Mouse (Mus musculus): ENCODE results near the gene Gm10337. TPM values are rescaled to one million over a fixed set of nuclear protein-coding genes. Genes with fewer than 3 reads are reported as not detected.

Gene Gm10337
- total and polyA plus RNA-seq, 3 experiments, result not detected

- Histone ChIP-seq H3K27me3 (replicated peaks) (no peaks in the 10 kb centered on the region), H3K27ac (ENCODE audit: insufficient read depth, low read depth) (no peak overlapping the region), H3K9me3 (replicated peaks; ENCODE audit: low read length) (no peaks in the 10 kb centered on the region), H3K36me3 (replicated peaks in 1 of 2; ENCODE audit: control insufficient read depth in 1 of 2, insufficient read depth in 1 of 2, low read length in 1 of 2) (peaks cover 49 to 74% of the 10 kb centered on the region in 2 experiments), H3K4me1 (ENCODE audit: control insufficient read depth in 1 of 2, insufficient read depth in 2 of 2) (no peaks in the 10 kb centered on the region), H3K4me3 (replicated peaks in 1 of 3; ENCODE audit: low read depth in 2 of 3, low read length in 2 of 3, poor library complexity in 1 of 3) (no peak overlapping the region), H3K79me2 (replicated peaks; ENCODE audit: control insufficient read depth, extremely low read depth, insufficient read depth, poor library complexity, severe bottlenecking) (no peaks in the 10 kb centered on the region), H3K9ac (ENCODE audit: insufficient read depth, low read depth) (no peak overlapping the region), H3K4me2 (ENCODE audit: insufficient read depth, low read depth, poor library complexity, severe bottlenecking) (no peak overlapping the region)
- TF ChIP-seq MYC (IDR thresholded peaks at IDR 0.05; ENCODE audit: low read depth, low read length) (no peak), NRF1 (IDR thresholded peaks at IDR 0.05; ENCODE audit: low read depth, low read length) (no peak), EP300 (IDR thresholded peaks at IDR 0.05; ENCODE audit: low read length) (no peak)
- dilution Hi-C loops (cut with MboI; ENCODE audit: extremely low pct_ligation_motif_present, extremely low pct_unique_long_range_greater_than_20kb, low sequenced_read_pairs), result no loop called here
- in situ Hi-C loops (cut with MboI; ENCODE audit: low pct_ligation_motif_present, low pct_unique_long_range_greater_than_20kb, low sequenced_read_pairs), result loop anchor here (10.0 kb wide), 1 partner anchor 120 kb away; no protein-coding TSS in a partner anchor
- no peak for DNase-seq (ENCODE audit: extremely low read depth)
Observed at GRCm38 (mm10) chr15:102544801-102545200, 41.3 kb downstream of the Gm10337 start.

DNA sequence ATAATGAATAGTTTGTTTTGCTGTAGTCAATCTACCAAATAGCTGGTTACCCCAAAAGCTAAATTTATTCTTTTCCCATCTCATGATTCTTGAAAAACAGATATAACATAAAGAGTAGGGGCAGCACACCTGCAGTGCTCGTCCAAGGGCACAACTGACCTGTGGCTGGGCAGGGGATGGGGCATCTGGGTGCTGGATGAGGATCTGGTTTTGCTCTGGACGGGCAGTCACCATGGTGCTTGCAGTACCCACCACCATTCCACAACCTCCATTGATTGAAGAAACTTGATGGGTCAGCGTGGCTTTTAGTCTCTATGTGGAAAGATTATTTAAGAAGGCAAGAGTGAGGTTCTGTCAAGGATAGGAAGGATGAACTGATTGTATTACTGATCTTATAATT, 42.7 kb downstream of the Gm10337 start:
- Histone ChIP-seq H3K27me3 (replicated peaks) (no peaks in the 10 kb centered on the region), H3K4me2 (ENCODE audit: insufficient read depth, low read depth, poor library complexity, severe bottlenecking) (no peak overlapping the region), H3K79me2 (replicated peaks; ENCODE audit: control insufficient read depth, extremely low read depth, insufficient read depth, poor library complexity, severe bottlenecking) (no peaks in the 10 kb centered on the region), H3K36me3 (replicated peaks in 1 of 2; ENCODE audit: control insufficient read depth in 1 of 2, insufficient read depth in 1 of 2, low read length in 1 of 2) (peaks cover 38 to 65% of the 10 kb centered on the region in 2 experiments), H3K4me3 (replicated peaks in 1 of 3; ENCODE audit: low read depth in 2 of 3, low read length in 2 of 3, poor library complexity in 1 of 3) (no peak overlapping the region), H3K9me3 (replicated peaks; ENCODE audit: low read length) (no peaks in the 10 kb centered on the region), H3K9ac (ENCODE audit: insufficient read depth, low read depth) (no peak overlapping the region), H3K4me1 (ENCODE audit: control insufficient read depth in 1 of 2, insufficient read depth in 2 of 2) (no peaks in the 10 kb centered on the region), H3K27ac (ENCODE audit: insufficient read depth, low read depth) (no peak overlapping the region)
- dilution Hi-C loops (cut with MboI; ENCODE audit: extremely low pct_ligation_motif_present, extremely low pct_unique_long_range_greater_than_20kb, low sequenced_read_pairs), result no loop called here
- TF ChIP-seq SIN3A (IDR thresholded peaks at IDR 0.05; ENCODE audit: low read length) (no peak), MXI1 (IDR thresholded peaks at IDR 0.05; ENCODE audit: low read depth, low read length) (no peak), ETS1 (conservative IDR thresholded peaks at IDR 0.05; ENCODE audit: low read depth, low read length) (no peak), IRF4 (IDR thresholded peaks at IDR 0.05; ENCODE audit: low read depth, low read length) (no peak), POLR2AphosphoS2 (IDR thresholded peaks at IDR 0.05; ENCODE audit: low read depth, low read length) (no peak), NRF1 (IDR thresholded peaks at IDR 0.05; ENCODE audit: low read depth, low read length) (no peak)
- no peak for DNase-seq (ENCODE audit: extremely low read depth)
- in situ Hi-C loops (cut with MboI; ENCODE audit: low pct_ligation_motif_present, low pct_unique_long_range_greater_than_20kb, low sequenced_read_pairs), result loop anchor here (10.0 kb wide), 1 partner anchor 119 kb away; no protein-coding TSS in a partner anchor

DNA sequence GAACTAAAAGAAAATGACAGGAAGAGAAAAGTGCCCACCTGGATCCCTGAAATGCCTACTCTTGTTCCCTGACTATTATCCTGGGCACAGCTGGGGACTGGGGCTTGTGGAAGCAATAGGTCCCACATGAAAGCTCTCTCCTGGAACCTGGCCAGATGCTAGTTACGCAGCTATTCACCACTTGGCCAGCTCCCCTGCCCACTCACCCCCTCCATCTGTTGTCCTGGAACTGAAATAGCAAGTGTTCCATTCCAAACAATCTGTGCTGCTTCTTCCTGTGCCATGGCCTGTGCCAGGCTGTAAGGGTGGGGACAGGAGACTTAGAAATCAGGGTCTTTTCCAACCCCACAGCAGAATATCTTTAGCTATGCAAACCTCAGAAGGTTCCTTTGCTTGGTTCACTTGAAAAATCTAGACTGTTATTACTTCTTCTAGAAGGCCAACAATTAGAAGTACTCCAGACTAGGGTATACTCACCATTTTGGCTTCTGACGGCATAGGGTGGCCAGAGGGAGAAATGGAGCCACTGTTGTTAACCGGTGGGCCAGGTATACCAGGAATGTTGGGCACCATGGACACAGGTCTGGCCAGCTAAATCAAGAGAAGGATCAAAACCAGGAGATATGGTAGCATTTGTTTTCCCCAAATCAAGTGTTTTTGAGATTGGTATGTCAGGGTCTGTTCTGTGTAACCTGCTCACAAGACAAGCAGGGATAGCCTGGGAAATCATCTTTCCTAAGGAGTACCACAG, 43.3 kb downstream of the Gm10337 start:
- H3K4me2 ChIP-seq (ENCODE audit: insufficient read depth, low read depth, poor library complexity, severe bottlenecking), result no peak overlapping the region
- H3K79me2 ChIP-seq (replicated peaks; ENCODE audit: control insufficient read depth, extremely low read depth, insufficient read depth, poor library complexity, severe bottlenecking), result no peaks in the 10 kb centered on the region
- no peaks in the 10 kb centered on the region for H3K27me3 ChIP-seq (replicated peaks)
- TF ChIP-seq HCFC1 (IDR thresholded peaks at IDR 0.05; ENCODE audit: low read depth, low read length), result no peak
- H3K36me3 ChIP-seq (replicated peaks in 1 of 2; ENCODE audit: control insufficient read depth in 1 of 2, insufficient read depth in 1 of 2, low read length in 1 of 2), result peaks cover 40 to 66% of the 10 kb centered on the region in 2 experiments
- in situ Hi-C loops (cut with MboI; ENCODE audit: low pct_ligation_motif_present, low pct_unique_long_range_greater_than_20kb, low sequenced_read_pairs), result loop anchor here (10.0 kb wide), 1 partner anchor 118 kb away; no protein-coding TSS in a partner anchor
- H3K9me3 ChIP-seq (replicated peaks; ENCODE audit: low read length), result no peaks in the 10 kb centered on the region
- H3K4me1 ChIP-seq (ENCODE audit: control insufficient read depth in 1 of 2, insufficient read depth in 2 of 2), result no peaks in the 10 kb centered on the region
- H3K4me3 ChIP-seq (replicated peaks in 1 of 3; ENCODE audit: low read depth in 2 of 3, low read length in 2 of 3, poor library complexity in 1 of 3), result no peak overlapping the region
- H3K9ac ChIP-seq (ENCODE audit: insufficient read depth, low read depth), result no peak overlapping the region
- DNase-seq (ENCODE audit: extremely low read depth), result no peak
- no peak overlapping the region for H3K27ac ChIP-seq (ENCODE audit: insufficient read depth, low read depth)
- dilution Hi-C loops (cut with MboI; ENCODE audit: extremely low pct_ligation_motif_present, extremely low pct_unique_long_range_greater_than_20kb, low sequenced_read_pairs), result no loop called here

Measured in CH12.LX (cell line).